Mouse (Mus musculus): Measurements from ENCODE around the gene Grk5.
"Not testable (repeated sequence)": the region's sequence is repeated elsewhere in the genome, so short reads cannot be mapped to it uniquely, and the experiment has no call there.

The Grk5 gene

GRCm38 (mm10) chr19:60889714-60890315 lies at the start of gene Grk5:
Gene Grk5 (plus strand): TSS chr19:60889749.
- DNase-seq = peak; percentile 96 to 99

GRCm38 (mm10) chr19:60843324-60843723 lies 46.2 kb upstream of the Grk5 start:
- DNase-seq = no peak

- DNase-seq = no peak
These were observed 43.8 kb upstream of the Grk5 start for GRCm38 (mm10) chr19:60845731-60846130.

- peak; percentile 94 to 96 for DNase-seq
These were observed 28.5 kb upstream of the Grk5 start, which contains the start of gene Sfxn4 for GRCm38 (mm10) chr19:60860868-60861700. Gene Sfxn4 (minus strand): TSS chr19:60861479.

GRCm38 (mm10) chr19:60866169-60866568 lies 23.4 kb upstream of the Grk5 start:
- not testable (repeated sequence) for DNase-seq

- no peak for DNase-seq
These were observed 19.1 kb upstream of the Grk5 start for GRCm38 (mm10) chr19:60870489-60870888.

GRCm38 (mm10) chr19:60871366-60871765 lies 18.2 kb upstream of the Grk5 start:
- no peak for DNase-seq

- no peak for DNase-seq
These were observed 17.3 kb upstream of the Grk5 start for GRCm38 (mm10) chr19:60872272-60872671.

GRCm38 (mm10) chr19:60873501-60873900 lies 16.0 kb upstream of the Grk5 start:
- DNase-seq = peak in 1 of 2 experiments; percentile 45

GRCm38 (mm10) chr19:60874064-60874694 lies 15.4 kb upstream of the Grk5 start, which contains the start of gene Prdx3:
Gene Prdx3 (minus strand): TSS chr19:60874556.
- DNase-seq = peak; percentile 98

GRCm38 (mm10) chr19:60883129-60883528 lies 6.4 kb upstream of the Grk5 start:
- peak; percentile 53 for DNase-seq

- DNase-seq = no peak
These were observed 1.9 kb upstream of the Grk5 start for GRCm38 (mm10) chr19:60887637-60888036.

- DNase-seq = peak; percentile 87 to 90
These were observed 342 bp upstream of the Grk5 start for GRCm38 (mm10) chr19:60889101-60889713.

- no peak for DNase-seq
These were observed 1.0 kb downstream of the Grk5 start for GRCm38 (mm10) chr19:60890391-60891122.

- DNase-seq = no peak
These were observed 1.5 kb downstream of the Grk5 start for GRCm38 (mm10) chr19:60891123-60891470.

GRCm38 (mm10) chr19:60891934-60892547 lies 2.5 kb downstream of the Grk5 start:
- peak; percentile 66 to 91 for DNase-seq

- DNase-seq = no peak
These were observed 5.8 kb downstream of the Grk5 start for GRCm38 (mm10) chr19:60895251-60895880.

- DNase-seq = no peak
These were observed 13.6 kb downstream of the Grk5 start for GRCm38 (mm10) chr19:60903139-60903538.

GRCm38 (mm10) chr19:60903971-60904370 lies 14.4 kb downstream of the Grk5 start:
- no peak for DNase-seq

- no peak for DNase-seq
These were observed 15.9 kb downstream of the Grk5 start for GRCm38 (mm10) chr19:60905477-60905876.

GRCm38 (mm10) chr19:60910304-60910703 lies 20.8 kb downstream of the Grk5 start:
- DNase-seq = no peak
